Mouse (Mus musculus) brain, embryonic 14.5 days (tissue): ENCODE results near the gene BC049730.

Experiments used
- CTCF ChIP-seq: fragments of 200-500 bp; IDR thresholded peaks from 2 replicates; pipeline ENCODE4 v1.5.1; 2012; ENCODE audit warnings: inconsistent platforms, mild to moderate bottlenecking, moderate library complexity, borderline replicate concordance; ENCODE audit not compliant: insufficient read depth, insufficient read length; ENCODE audit errors: extremely low read depth
- POLR2A ChIP-seq: fragments of 200-500 bp; IDR thresholded peaks from 2 replicates; pipeline ENCODE4 v1.6.1; 2012; ENCODE audit warnings: mild to moderate bottlenecking, inconsistent platforms, borderline replicate concordance; ENCODE audit not compliant: poor library complexity, insufficient read depth, insufficient read length, severe bottlenecking; ENCODE audit errors: extremely low read depth

- TF ChIP-seq CTCF = no peak
- TF ChIP-seq POLR2A = no peak
Observed at GRCm38 (mm10) chr7:24664959-24665358, 44.1 kb upstream of the BC049730 start.
